Mouse (Mus musculus) adrenal gland, postnatal 4 days (tissue): ENCODE data around the gene Wdtc1. TPM values are rescaled to one million over a fixed set of nuclear protein-coding genes. Genes with fewer than 3 reads are reported as not detected.

Source experiments
- DNase-seq, 2 experiments: peaks; one replicate each; pipeline ENCODE4 v3.0.0; 2021 to 2022; ENCODE audit warnings: low spot score in 2 of 2, mixed read lengths in 2 of 2
- total RNA-seq, 2 experiments: library from RNA; stranded (reverse); gene quantifications; 2 replicates each; pipeline ENCODE4 v1.2.3; 2021

Wdtc1 gene
- total RNA-seq, 2 experiments from 2014 or later, result 36.3 to 39.9 TPM

DNA sequence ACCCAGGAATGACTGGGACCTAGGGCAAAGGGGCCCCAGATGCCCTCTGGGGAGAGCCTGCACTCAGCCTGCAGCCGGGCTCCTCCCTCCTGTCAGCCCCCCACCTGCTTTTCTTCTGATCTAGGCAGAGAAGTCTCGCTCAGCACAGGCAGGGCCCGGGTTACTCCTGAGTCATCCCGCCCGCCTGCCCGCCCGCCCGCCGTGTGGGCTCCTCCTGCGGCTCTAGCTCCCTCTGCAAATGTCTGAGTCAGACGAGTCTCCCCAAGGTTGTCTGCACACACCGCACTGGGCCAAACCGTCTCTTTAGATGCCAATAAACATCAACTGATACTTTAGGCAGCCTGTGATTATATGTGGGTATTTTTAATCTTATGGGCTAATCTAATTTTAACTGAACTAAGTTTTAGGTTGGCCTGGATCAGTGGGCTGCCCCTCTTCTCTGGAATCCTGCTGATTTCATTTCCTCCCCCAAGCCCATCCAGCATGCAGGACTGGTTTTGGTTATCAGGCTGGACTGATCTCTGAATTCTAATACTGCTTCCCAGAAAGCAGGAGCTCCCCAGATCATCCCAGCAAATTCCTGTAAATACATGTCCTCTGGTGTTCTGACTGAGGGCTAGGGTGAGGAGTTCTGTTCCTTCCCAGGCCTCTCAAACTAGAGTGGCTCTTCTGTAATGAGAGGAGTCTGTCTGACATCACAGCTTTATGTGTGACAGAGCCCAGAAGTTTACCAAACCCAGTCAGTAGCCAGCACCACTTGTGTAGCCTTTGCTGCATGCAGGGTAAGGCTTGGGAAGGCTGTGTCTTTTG, 25.2 kb upstream of the Wdtc1 start:
- DNase-seq, result peak in 1 of 2 experiments; percentile 40

DNA sequence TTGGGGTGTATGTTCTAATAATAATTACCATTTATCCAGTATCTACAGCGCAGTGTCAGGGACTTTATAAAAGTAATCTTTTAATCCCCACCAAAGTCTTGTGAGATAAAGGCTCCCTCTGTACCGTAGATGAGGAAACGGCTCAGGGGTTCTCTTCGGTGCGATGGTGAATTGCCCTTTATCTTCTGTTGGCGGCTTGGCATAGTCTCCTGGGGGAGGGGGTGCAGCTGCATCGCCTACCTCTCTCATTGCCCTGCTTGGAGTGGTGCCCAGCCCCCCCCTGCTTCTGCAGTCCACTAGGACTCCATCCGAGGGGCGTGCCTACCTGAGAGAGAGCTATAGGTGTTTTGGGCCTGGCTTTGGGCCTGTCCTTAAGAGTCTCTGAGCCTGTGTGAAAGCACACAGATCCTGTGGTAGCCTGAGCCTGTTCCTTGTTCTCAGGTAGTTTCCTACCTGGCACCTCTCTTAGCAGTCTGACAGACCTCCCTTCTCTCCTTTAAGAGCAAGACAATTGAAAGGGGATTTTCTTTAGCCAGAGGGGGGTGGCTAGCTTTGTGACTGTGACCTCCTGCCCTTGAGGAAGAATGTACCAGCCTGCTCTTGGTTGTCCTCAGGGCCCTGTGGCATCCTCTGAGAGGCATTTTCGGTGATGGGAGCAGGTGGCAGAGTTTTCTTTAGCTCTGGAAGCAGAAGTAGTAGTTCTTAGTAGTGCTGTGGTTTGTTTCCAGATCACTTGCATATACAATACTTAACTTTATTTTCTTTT, 22.7 kb upstream of the Wdtc1 start:
- no peak for DNase-seq

DNA sequence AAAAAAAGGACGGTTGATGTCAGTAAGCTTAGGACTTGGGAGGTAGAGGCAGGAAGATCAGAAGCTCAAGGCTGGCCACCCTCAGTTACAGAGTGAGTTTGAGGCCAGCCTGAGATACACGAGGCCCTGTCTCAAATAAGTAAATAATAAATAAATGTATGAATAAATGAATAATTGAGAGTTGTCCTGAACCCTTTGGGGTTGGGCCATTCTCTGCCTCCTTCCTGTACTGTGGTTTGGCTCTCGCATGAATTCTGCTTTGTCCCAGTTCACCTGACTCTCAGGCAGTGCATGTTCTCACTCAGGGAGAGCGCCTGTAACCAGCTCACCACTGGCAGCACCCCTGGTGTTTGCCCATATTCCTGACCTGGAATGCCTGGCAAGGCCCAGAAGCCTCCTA, 20.7 kb upstream of the Wdtc1 start:
- no peak for DNase-seq

DNA sequence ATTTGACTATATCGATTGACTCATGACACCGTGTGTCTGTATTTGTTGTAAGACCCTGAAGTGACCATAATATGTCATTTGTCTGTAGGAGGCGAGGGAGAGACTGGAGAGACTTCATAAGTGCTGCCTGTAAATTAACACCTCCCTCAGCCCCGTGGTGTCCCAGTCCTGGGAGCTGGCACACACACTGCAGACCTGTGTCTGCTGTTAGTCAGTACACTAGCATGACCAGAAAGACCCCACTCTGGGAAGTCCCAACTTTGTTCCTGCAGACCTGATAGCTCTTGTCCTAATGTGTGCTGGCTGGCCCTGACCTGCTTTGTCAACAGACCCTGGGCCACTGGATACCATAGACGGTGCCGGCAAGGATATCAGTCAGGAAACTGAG, 19.0 kb upstream of the Wdtc1 start:
- DNase-seq, result no peak

DNA sequence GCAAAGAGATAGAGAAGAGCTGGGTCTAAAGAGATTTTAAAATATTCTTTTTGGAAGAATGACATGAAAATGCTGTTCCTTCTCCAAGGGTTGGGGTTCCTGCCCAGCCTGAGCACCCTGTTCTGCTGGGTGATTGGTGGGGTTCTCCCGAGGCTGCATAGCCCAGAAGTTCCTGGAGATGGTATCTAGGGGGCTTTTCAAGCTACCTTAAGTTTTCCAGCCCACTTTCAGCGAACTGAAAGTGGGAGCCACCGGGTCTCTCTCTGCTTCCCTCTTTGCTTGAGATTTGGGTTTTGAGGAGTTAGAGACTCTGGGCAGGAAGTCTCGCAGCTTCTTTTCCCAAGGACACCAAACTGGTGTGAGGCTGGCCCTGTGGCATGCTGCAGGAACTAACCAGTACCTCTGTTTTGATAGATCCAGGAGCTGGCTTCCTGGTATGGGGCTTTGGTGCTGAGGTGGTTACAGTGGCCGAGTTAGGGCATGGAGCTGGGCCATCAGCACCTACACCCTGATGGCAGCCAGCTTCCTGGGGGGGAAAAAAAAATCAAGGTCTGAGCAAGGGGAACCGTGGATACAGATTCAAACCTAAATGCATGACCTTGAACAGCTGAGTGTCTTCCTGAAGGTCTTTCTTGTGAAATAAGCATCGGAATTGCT, 18.5 kb upstream of the Wdtc1 start:
- DNase-seq, result no peak

GRCm38 (mm10) chr4:133370298-133371274, 17.3 kb upstream of the Wdtc1 start:
- no peak for DNase-seq

GRCm38 (mm10) chr4:133369553-133370297, 16.4 kb upstream of the Wdtc1 start, which contains the start of gene Slc9a1:
TSS of gene Slc9a1 (plus strand) at chr4:133369706.
- peak; percentile 85 to 87 for DNase-seq

DNA sequence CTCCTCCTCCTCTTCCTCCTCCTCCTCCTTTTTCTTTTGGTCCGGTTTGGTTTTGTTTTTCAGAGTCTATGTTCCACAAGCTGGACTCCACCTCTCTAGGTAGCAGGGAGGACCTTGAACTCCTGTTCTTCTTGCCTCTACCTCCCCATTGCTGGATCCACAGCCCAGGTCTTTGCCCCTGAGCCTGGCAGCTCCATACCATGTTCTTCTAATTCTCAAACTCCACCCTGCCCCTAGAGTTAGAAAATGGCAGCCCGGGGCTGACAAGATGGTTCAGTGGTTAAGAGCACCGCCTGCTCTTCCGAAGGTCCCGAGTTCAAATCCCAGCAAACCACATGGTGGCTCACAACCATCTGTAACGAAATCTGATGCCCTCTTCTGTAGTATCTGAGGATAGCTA, 1.4 kb upstream of the Wdtc1 start:
- no peak for DNase-seq

GRCm38 (mm10) chr4:133352797-133353196, 484 bp downstream of the Wdtc1 start:
- DNase-seq, result no peak

GRCm38 (mm10) chr4:133348051-133348775, 5.1 kb downstream of the Wdtc1 start:
- DNase-seq, result no peak

GRCm38 (mm10) chr4:133347624-133348023, 5.7 kb downstream of the Wdtc1 start:
- no peak for DNase-seq

GRCm38 (mm10) chr4:133346577-133346976, 6.7 kb downstream of the Wdtc1 start:
- DNase-seq, result no peak

- DNase-seq, result no peak
Measured at GRCm38 (mm10) chr4:133345702-133346101, 7.6 kb downstream of the Wdtc1 start.

DNA sequence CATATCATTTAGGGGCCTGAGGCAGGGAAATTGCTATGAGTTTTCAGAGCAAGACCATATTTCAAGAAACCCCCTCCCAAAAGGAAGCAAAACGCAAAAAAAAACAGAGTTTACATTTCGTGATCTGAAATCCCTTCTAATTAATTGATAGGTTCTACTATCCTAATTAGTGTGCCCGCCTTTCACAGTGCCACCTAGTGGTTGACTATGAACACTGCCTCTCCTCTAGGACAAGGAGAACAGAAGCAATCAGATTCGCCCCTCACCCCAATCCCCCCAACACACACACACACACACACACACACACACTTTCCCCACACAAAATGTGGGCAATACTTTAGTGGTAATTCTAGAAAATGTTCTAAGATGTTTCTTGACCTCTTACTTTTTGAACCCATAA, 9.2 kb downstream of the Wdtc1 start:
- no peak for DNase-seq

DNA sequence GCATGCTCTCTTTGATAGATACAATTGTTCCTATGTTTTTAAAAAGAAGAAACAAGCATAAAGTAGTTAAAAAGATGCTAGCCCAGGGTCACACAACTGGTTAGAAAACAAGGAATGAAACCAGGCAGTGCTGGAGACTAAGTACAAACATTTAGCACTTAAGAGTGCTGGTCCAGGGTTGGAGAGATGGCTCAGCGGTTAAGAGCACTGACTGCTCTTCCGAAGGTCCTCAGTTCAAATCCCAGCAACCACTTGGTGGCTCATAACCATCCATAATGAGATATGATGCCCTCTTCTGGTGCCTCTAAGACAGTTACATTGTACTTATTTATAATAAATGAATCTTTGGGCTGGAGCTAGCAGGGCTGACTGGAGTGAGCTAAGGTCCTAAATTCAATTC, 13.1 kb downstream of the Wdtc1 start:
- no peak for DNase-seq

- peak; percentile 87 to 96 for DNase-seq
Measured at GRCm38 (mm10) chr4:133339148-133339749, 14.0 kb downstream of the Wdtc1 start.

GRCm38 (mm10) chr4:133338521-133339095, 14.7 kb downstream of the Wdtc1 start:
- no peak for DNase-seq

DNA sequence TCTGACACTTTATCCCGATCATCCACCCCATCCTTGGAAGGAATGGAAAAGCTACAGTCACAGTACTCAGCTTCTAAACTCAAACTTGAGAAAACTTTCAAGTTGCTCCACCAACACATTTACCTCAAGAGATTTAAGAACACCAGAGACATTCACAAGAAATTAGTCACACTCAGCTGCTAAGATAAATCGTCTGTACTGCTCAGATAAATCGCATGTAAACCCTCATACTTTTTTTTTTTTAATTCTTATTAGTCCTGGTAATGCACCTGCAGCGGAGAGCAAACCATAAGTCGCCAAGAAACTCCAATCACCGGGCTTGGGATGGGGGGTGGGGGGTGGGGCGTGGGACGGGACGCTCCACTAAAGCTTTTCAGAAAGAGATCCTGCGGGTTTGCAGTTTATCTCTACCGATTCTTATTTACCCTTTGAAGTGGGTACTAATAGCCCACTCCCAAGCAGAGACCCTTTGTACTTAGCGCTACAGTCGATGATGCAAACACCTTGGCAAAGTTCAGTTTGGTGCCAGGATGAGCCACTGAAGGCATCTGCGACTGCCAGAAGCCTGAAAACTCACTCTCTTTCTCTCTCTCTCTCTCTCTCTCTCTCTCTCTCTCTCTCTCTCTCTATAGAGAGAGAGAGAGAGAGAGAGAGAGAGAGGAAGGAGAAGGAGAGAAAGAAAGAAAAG, 15.3 kb downstream of the Wdtc1 start:
- DNase-seq, result no peak
